In genomic region chr2:103796861-103797466, GRCm38 (mm10) we compare ENCODE assay signal across 8 mouse cellular contexts. TPM values are rescaled to one million over a fixed set of nuclear protein-coding genes. Genes with fewer than 3 reads are reported as not detected.
A peak's percentile ranks its signal among the peaks of the same experiment; 100 is the strongest.
DNase-seq lines count a peak whose midpoint lies in the region; TF ChIP-seq lines count a peak whose summit lies in the region.

No protein-coding gene starts in this region.

- DNase-seq in ZHBTc4 (ENCODE audit: low read depth, low spot score), result peak; percentile 89
- peak; percentile 88 for DNase-seq in cerebellum, postnatal 4 days (ENCODE audit: low spot score in 2 of 2)
- peak; percentile 93 for DNase-seq in gastrocnemius, adult 2 months
- peak; percentile 90 for DNase-seq in induced T-regulatory cell, adult 2 months (ENCODE audit: low read depth)
- DNase-seq in left cerebral cortex, postnatal 10 days (ENCODE audit: extremely low spot score in 1 of 2, low spot score in 2 of 2), result peak; percentile 67 to 91
- peak; percentile 74 to 80 for DNase-seq in right cerebral cortex, adult 2 months (ENCODE audit: low spot score in 2 of 2)
- peak; percentile 68 to 79 for DNase-seq in urinary bladder, postnatal 36 days (ENCODE audit: low spot score in 2 of 2)

- no peaks in the 10 kb centered on the region for H3K9me3 ChIP-seq in megakaryocyte, embryonic 14.5 days

- H3K27me3 ChIP-seq in megakaryocyte, embryonic 14.5 days (replicated peaks), result no peaks in the 10 kb centered on the region

- no peak; the same call in 1 of the 2 replicates for TF ChIP-seq CTCF in gastrocnemius, adult 2 months (IDR thresholded peaks at IDR 0.05)

- intact Hi-C loops in gastrocnemius, adult 2 months (cut with DNase I), result loop anchor here (2.0 to 10.0 kb wide), 3 partner anchors 36 to 698 kb away; partner anchors contain the start of genes Hipk3 and Nat10
- intact Hi-C loops in left cerebral cortex, postnatal 10 days (cut with DNase I), result loop anchor here (5.0 kb wide), 2 partner anchors 35 to 50 kb away; partner anchors contain the start of gene Nat10

- H3K27ac ChIP-seq in gastrocnemius, adult 2 months, result peak overlapping the region; percentile 95

- peaks cover 28% of the 10 kb centered on the region for H3K36me3 ChIP-seq in megakaryocyte, embryonic 14.5 days (replicated peaks; ENCODE audit: low read length)

- peaks cover 26% of the 10 kb centered on the region for H3K4me1 ChIP-seq in megakaryocyte, embryonic 14.5 days

- peak overlapping the region; percentile 79 for H3K4me3 ChIP-seq in gastrocnemius, adult 2 months
- H3K4me3 ChIP-seq in megakaryocyte, embryonic 14.5 days (replicated peaks), result peak overlapping the region; percentile 96

RNA-seq across cellular contexts. Expression of gene Caprin1, which starts 0.5 kb away (rescaled TPM):
- 100 to 1,000 TPM in 1 of 2 experiments, 10 to 100 TPM in 1; 87.3 to 112 TPM for total RNA-seq in gastrocnemius, adult 2 months (2021)
- 100 to 1,000 TPM; 391 to 397 TPM for total RNA-seq in left cerebral cortex, postnatal 10 days (2021)
- polyA plus RNA-seq in megakaryocyte, embryonic 14.5 days (2012; ENCODE audit: insufficient read depth, low replicate concordance), result 59.6 and 72.0 TPM in 2 replicates

RNA-seq across cellular contexts. Expression of gene Nat10, which starts 35.9 kb away (rescaled TPM):
- total RNA-seq in gastrocnemius, adult 2 months (2021), result 10 to 100 TPM; 15.8 to 18.3 TPM
- total RNA-seq in left cerebral cortex, postnatal 10 days (2021), result 10 to 100 TPM; 30.6 to 37.4 TPM
- 3.6 and 4.9 TPM in 2 replicates for polyA plus RNA-seq in megakaryocyte, embryonic 14.5 days (2012; ENCODE audit: insufficient read depth, low replicate concordance)

Comparison
In these comparisons a context has a peak if more than half of its experiments do, and no peak if none do; other contexts are left out.
1. Peak in every context shown above with its lines: DNase-seq, H3K4me3 ChIP-seq and H3K27ac ChIP-seq.